Mouse (Mus musculus): ENCODE measurements at regions not wholly inside any gene's neighbourhood (a gene's known extent, or its start where the extent isn't known, plus 50 kb on each side); places are given as distances from the start of the nearest gene placed in this dataset.

GRCm38 (mm10) chr19:14752646-14753045 lies 154.8 kb upstream of the Tle4 start:
- TF ChIP-seq CTCF (IDR thresholded peaks at IDR 0.05; ENCODE audit: extremely low read depth, insufficient read length, insufficient replicate concordance, low read depth, low read length) (no peak), POLR2A (IDR thresholded peaks at IDR 0.05; ENCODE audit: low read depth, low read length) (no peak)
